Mouse (Mus musculus) urinary bladder, postnatal 0 days (tissue): Measurements from ENCODE around the gene Ppil1. TPM values are rescaled to one million over a fixed set of nuclear protein-coding genes. Genes with fewer than 3 reads are reported as not detected.

Experiments used
- polyA plus RNA-seq: library from polyadenylated mRNA; unstranded; fragments of >200 nt; fragmentation: Nextera tagmentation; extraction: Ambion mirVana; gene quantifications from 2 replicates; pipeline ENCODE4 v1.2.1, GENCODE M21; 2015

Gene Ppil1
- polyA plus RNA-seq, result 49.4 and 53.5 TPM in 2 replicates

DNA sequence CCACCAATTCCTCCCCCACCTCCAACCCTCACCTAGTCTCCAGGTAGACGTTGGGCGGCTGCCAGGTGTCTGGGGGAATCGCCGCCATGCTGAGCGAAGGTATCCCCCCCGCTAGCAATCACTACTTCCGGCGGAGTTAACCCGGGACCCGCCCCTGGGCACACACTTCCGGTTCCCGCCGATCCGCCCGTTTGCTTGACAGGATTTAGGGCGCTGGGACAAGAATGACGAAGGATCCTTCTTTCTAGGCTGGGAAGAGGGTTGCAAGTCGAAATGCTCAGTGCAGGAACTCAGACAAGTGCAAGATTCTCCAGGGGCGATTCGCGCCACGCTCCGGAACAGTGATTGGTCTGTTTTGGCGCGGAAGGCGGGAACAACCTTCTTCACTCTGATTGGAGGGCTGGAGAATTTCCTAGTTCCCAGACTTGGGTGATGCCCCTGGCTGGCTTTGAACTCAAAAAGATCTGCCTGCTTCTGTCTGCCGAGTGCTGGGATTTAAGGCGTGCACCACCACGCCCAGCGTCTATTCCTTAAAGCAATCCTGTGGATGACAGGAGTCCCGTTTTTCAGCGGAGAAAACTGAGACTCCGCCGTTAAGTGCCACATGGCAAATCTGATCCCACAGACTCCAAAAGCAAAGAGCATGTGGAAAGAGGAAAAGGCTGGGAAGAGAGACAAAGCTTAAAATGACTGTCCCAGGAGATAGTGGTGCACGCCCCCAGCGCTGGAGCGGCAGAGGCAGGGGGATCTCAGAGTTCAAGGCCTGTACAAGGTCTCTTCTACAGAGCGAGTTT lies at the start of gene Ppil1:
Gene Ppil1, minus strand, starts transcription at position 347 of the 794 bp plus-strand sequence.

DNA sequence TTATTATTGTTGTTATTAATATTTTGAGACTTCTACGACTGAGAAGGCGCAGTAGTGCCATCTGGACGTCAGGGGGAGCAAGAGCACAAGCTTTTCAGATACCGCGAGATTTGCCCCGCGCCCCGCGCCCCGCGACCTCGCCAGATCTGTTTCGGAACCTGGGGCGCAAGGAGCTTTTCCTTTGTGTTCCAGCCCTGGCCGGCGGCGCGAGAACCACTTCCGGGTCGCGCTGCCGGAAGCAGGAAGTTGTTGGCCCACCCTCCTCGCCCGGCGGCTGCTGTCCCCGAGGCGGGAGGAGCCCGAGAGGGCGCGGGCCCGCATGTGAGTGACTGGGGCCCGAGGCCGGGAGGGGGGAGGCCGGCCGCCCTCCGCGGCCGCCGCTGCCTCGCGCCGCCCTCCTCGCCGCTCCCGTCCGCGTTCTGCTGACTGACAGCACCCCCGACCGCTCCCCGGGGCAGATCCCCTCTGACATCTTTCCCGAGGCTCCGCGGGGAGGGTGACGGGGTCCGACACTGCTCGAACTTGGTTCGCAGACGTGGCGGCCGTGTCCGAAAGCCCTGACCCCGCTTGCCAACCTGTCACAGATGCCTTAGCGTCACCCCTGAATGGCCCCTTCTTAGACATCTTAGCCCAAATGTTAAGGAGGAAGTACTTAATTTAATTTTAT lies 4.8 kb upstream of the Ppil1 start, which contains the start of gene BC004004:
Gene BC004004, plus strand, starts transcription at position 107 of the 667 bp plus-strand sequence.

DNA sequence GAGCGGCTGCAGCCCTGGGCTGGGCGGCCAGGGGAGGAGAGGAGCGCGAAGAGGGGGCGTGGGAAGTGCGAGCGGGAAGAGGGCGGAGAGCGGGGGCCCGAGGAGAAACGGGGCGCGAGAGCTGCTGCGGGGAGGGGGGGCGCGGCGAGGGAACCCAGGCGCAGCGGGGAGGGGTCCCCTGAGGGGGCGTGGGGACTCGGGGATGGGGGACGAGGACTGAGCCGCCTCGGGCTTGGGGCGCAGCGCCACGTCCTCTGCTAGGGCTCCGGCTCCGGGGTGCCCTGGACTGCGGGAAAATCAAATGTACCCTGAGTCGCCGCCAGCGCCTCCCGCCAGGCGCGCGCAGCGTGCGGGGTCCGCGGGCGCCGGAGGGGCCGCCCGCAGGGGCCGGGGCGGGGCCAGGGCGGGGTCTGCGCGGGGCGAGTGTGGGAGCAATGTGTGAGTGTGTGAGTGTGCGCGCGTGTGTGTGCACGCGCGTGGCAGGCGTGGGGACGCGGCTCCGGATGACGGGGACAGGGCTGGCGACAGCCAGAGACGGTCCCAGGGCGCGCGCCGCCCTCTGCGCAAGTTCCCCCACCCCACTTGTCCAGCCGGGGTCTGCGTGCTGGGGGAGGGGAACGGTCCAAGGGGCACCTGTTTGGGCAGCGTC lies 26.1 kb downstream of the Ppil1 start, which contains the start of gene Cpne5:
Gene Cpne5, minus strand, starts transcription at position 396 of the 649 bp plus-strand sequence.

Other genes with a start within 250 kb of the Ppil1 start
- 207 and 308 TPM in 2 replicates for gene Srsf3, start 231.6 kb downstream of the Ppil1 start, polyA plus RNA-seq
- gene Cdkn1a, start 173.2 kb downstream of the Ppil1 start, polyA plus RNA-seq, result 92.9 and 108 TPM in 2 replicates
- gene Rab44, start 150.0 kb downstream of the Ppil1 start, polyA plus RNA-seq, result 0.41 and 0.88 TPM in 2 replicates
- 2.0 and 2.1 TPM in 2 replicates for gene Cpne5, start 26.0 kb downstream of the Ppil1 start, polyA plus RNA-seq
- 87.6 and 95.8 TPM in 2 replicates for gene BC004004, start 4.6 kb upstream of the Ppil1 start, polyA plus RNA-seq
- gene Pi16, start 53.5 kb upstream of the Ppil1 start, polyA plus RNA-seq, result 51.2 and 57.3 TPM in 2 replicates
- 202 and 204 TPM in 2 replicates for gene Mtch1, start 83.7 kb upstream of the Ppil1 start, polyA plus RNA-seq
- 4.7 and 5.3 TPM in 2 replicates for gene Fgd2, start 96.7 kb upstream of the Ppil1 start, polyA plus RNA-seq
- 42.9 and 49.5 TPM in 2 replicates for gene Pim1, start 226.6 kb upstream of the Ppil1 start, polyA plus RNA-seq